Mouse (Mus musculus) kidney, embryonic 14.5 days (tissue): ENCODE results near the gene Map4k1. TPM values are rescaled to one million over a fixed set of nuclear protein-coding genes. Genes with fewer than 3 reads are reported as not detected.

ENCODE experiments used
- ATAC-seq: fragments of 200-750 bp; cut with Nextera tagmentation; 2 replicates; pipeline ENCODE4 v1.8.0; 2017; ENCODE audit warnings: moderate number of reproducible peaks, mild to moderate bottlenecking, moderate TSS enrichment, moderate library complexity; ENCODE audit not compliant: low FRiP score, low TSS enrichment
- H3K27ac ChIP-seq: fragments of 300-500 bp; sonication (generic); 2 replicates; pipeline ENCODE4 v1.5.1; 2014; ENCODE audit warnings: low read depth, mild to moderate bottlenecking, low read length, moderate library complexity, mixed read lengths
- H3K27me3 ChIP-seq: fragments of 300-500 bp; sonication (generic); 2 replicates; pipeline ENCODE4 v1.6.1; 2014; ENCODE audit warnings: mild to moderate bottlenecking, low read length; ENCODE audit not compliant: control insufficient read depth, insufficient read depth
- H3K36me3 ChIP-seq: fragments of 300-500 bp; sonication (generic); 2 replicates; pipeline ENCODE4 v1.6.1; 2014; ENCODE audit warnings: low read length, mixed read lengths; ENCODE audit not compliant: control insufficient read depth, insufficient read depth
- H3K4me1 ChIP-seq: fragments of 300-500 bp; sonication (generic); 2 replicates; pipeline ENCODE4 v1.6.1; 2014; ENCODE audit warnings: low read length, mixed read lengths; ENCODE audit not compliant: control insufficient read depth, insufficient read depth
- H3K4me2 ChIP-seq: fragments of 300-500 bp; sonication (generic); replicated peaks from 2 replicates; pipeline ENCODE4 v1.6.1; 2014; ENCODE audit warnings: low read depth, mild to moderate bottlenecking, low read length
- H3K4me3 ChIP-seq: fragments of 300-500 bp; sonication (generic); 2 replicates; pipeline ENCODE4 v1.5.1; 2014; ENCODE audit warnings: mild to moderate bottlenecking, low read length
- H3K9ac ChIP-seq: fragments of 300-500 bp; sonication (generic); 2 replicates; pipeline ENCODE4 v1.6.1; 2014; ENCODE audit warnings: low read depth, mild to moderate bottlenecking, low read length, moderate library complexity
- H3K9me3 ChIP-seq: fragments of 300-500 bp; sonication (generic); 2 replicates; pipeline ENCODE4 v1.6.1; 2016; ENCODE audit warnings: low read length; ENCODE audit not compliant: control insufficient read depth
- WGBS: fragments of 180-500 bp; shearing (Covaris S2); extraction: QIAGEN DNeasy Blood & Tissue Kit; methylation state at CpG from one replicate; pipeline ENCODE4 v1.1.7; 2014; 5-methylcytosine and 5-hydroxymethylcytosine counted together
- polyA plus RNA-seq: library from polyadenylated mRNA; unstranded; fragments of >200 nt; fragmentation: Nextera tagmentation; extraction: Ambion mirVana; gene quantifications from 2 replicates; pipeline ENCODE4 v1.2.1, GENCODE M21; 2014

The Map4k1 gene
- polyA plus RNA-seq, 1 experiment from 2014 or later: 12.6 TPM

DNA sequence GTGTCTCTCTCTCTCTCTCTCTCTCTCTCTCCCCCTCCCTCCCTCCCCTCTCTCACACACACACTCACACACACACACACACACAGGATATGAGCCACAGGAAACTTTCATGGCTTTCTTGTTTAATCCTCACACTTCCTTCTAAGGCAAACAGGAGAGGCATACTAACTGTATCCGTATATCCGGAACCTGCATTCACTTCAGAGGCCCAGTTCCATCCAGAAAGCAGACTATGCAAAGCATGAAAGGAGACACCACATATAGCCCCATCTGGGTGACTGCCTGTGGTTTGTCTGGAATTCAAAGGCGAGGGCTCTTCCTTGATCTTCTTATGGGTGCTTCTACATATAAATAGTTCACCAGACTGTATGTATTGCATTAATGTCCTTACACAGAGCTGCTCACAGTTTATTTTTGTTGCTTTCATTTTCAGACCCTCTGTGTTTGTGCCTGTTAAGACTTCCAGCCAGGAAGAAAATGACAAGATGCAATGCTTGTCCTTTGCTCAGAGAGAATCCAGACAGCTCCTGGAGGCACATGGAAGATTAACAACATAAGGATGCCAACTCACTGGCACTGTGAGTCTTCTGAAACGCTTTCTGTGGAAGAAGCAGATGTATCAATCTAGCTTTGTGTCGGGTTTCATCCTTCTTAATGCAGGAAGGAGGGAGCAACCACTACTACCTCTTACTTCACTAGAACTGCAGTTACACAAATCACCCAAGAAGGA, 38.2 kb upstream of the Map4k1 start:
- Histone ChIP-seq H3K9me3 (no peaks in the 10 kb centered on the region), H3K9ac (no peak overlapping the region), H3K36me3 (peaks cover 3% of the 10 kb centered on the region; the same call in 1 of the 2 replicates), H3K4me2 (no peak overlapping the region), H3K4me3 (no peak overlapping the region), H3K4me1 (peaks cover 71% of the 10 kb centered on the region), H3K27me3 (no peaks in the 10 kb centered on the region), H3K27ac (peak overlapping the region; percentile 15; the same call in 1 of the 2 replicates)
- no peak for ATAC-seq
- 65% methylated on average over 5 of the region's 5 CpGs for WGBS

- H3K4me2 ChIP-seq: 0 out of 2 replicates have a peak overlapping the region, but pooled peaks have one; percentile 15
- no peak overlapping the region for H3K4me3 ChIP-seq
- H3K27me3 ChIP-seq: no peaks in the 10 kb centered on the region
- H3K9me3 ChIP-seq: no peaks in the 10 kb centered on the region
- H3K9ac ChIP-seq: peak overlapping the region; percentile 14; the same call in 1 of the 2 replicates
- WGBS: 45% methylated on average over 6 of the region's 6 CpGs
- peak overlapping the region; percentile 85 for H3K27ac ChIP-seq
- H3K36me3 ChIP-seq: peaks cover 3% of the 10 kb centered on the region; the same call in 1 of the 2 replicates
- ATAC-seq: 0 out of 2 replicates have a peak, but pooled peaks have one; percentile 5
- H3K4me1 ChIP-seq: peaks cover 71% of the 10 kb centered on the region
Observed at GRCm38 (mm10) chr7:28944756-28945415, 37.0 kb upstream of the Map4k1 start.

- peak overlapping the region; percentile 14; the same call in 1 of the 2 replicates for H3K9ac ChIP-seq
- H3K36me3 ChIP-seq: peaks cover 3% of the 10 kb centered on the region; the same call in 1 of the 2 replicates
- peaks cover 68% of the 10 kb centered on the region for H3K4me1 ChIP-seq
- H3K27me3 ChIP-seq: no peaks in the 10 kb centered on the region
- peak overlapping the region; percentile 85 for H3K27ac ChIP-seq
- 15% methylated on average over 10 of the region's 10 CpGs for WGBS
- no peak overlapping the region for H3K4me3 ChIP-seq
- no peaks in the 10 kb centered on the region for H3K9me3 ChIP-seq
- peak overlapping the region; percentile 15; the same call in 1 of the 2 replicates for H3K4me2 ChIP-seq
- ATAC-seq: peak; percentile 48
Observed at GRCm38 (mm10) chr7:28945416-28946270, 36.2 kb upstream of the Map4k1 start.

GRCm38 (mm10) chr7:28946271-28946610, 35.6 kb upstream of the Map4k1 start:
- ATAC-seq: no peak

DNA sequence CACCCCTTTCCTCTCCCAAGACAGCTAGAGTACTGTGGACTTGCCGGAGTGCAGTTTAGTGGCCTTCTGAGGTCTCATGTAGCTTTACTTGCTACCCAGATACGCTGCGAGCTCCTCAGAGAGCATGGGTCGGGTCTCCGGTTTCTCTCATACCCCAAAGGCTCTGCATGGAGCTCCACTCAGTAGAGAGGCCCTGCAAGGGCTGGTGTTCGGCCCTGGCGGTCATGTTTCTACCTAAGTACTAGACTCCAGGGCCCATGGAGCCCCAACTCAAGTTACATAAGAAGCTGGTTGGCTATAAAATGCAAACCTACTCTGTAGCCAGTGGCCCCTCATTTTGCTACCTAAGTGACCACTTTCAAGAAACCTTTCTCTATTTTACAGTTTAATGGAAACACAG, 33.1 kb upstream of the Map4k1 start:
- 48% methylated on average over 7 of the region's 7 CpGs for WGBS
- H3K4me2 ChIP-seq: no peak overlapping the region

More at GRCm38 (mm10) chr7:28946271-28946610, 35.6 kb upstream of the Map4k1 start:
- Histone ChIP-seq H3K27me3 (no peaks in the 10 kb centered on the region), H3K36me3 (peaks cover 3% of the 10 kb centered on the region; the same call in 1 of the 2 replicates), H3K4me3 (no peak overlapping the region), H3K4me1 (peaks cover 71% of the 10 kb centered on the region), H3K4me2 (no peak overlapping the region), H3K27ac (peak overlapping the region; percentile 85), H3K9ac (no peak overlapping the region; the same call in 1 of the 2 replicates), H3K9me3 (no peaks in the 10 kb centered on the region)
- WGBS: 40% methylated on average over 1 of the region's 1 CpGs

GRCm38 (mm10) chr7:28949298-28949697, 32.6 kb upstream of the Map4k1 start:
- no peaks in the 10 kb centered on the region for H3K9me3 ChIP-seq
- peaks cover 3% of the 10 kb centered on the region; the same call in 1 of the 2 replicates for H3K36me3 ChIP-seq
- no peak overlapping the region for H3K4me3 ChIP-seq
- H3K27ac ChIP-seq: peak overlapping the region; percentile 37; the same call in 1 of the 2 replicates
- H3K9ac ChIP-seq: no peak overlapping the region
- no peak overlapping the region for H3K4me2 ChIP-seq
- H3K27me3 ChIP-seq: no peaks in the 10 kb centered on the region
- H3K4me1 ChIP-seq: peaks cover 90% of the 10 kb centered on the region
- WGBS: 72% methylated on average over 2 of the region's 2 CpGs
- no peak for ATAC-seq

More for the DNA sequence above, 33.1 kb upstream of the Map4k1 start:
- Histone ChIP-seq H3K9ac (no peak overlapping the region), H3K27ac (peak overlapping the region; percentile 19; the same call in 1 of the 2 replicates), H3K36me3 (peaks cover 3% of the 10 kb centered on the region; the same call in 1 of the 2 replicates), H3K9me3 (no peaks in the 10 kb centered on the region), H3K4me1 (peaks cover 86% of the 10 kb centered on the region), H3K27me3 (no peaks in the 10 kb centered on the region), H3K4me3 (no peak overlapping the region)
- ATAC-seq: no peak

- no peak for ATAC-seq
- Histone ChIP-seq H3K4me1 (peaks cover 82% of the 10 kb centered on the region), H3K36me3 (peaks cover 3% of the 10 kb centered on the region; the same call in 1 of the 2 replicates), H3K27ac (no peak overlapping the region), H3K27me3 (no peaks in the 10 kb centered on the region), H3K4me2 (no peak overlapping the region), H3K9ac (no peak overlapping the region), H3K9me3 (no peaks in the 10 kb centered on the region), H3K4me3 (no peak overlapping the region)
- WGBS: 83% methylated on average over 10 of the region's 10 CpGs
Observed at GRCm38 (mm10) chr7:28950346-28951037, 31.4 kb upstream of the Map4k1 start.

GRCm38 (mm10) chr7:28951764-28952163, 30.1 kb upstream of the Map4k1 start:
- H3K36me3 ChIP-seq: peaks cover 3% of the 10 kb centered on the region; the same call in 1 of the 2 replicates
- 84% methylated on average over 2 of the region's 2 CpGs for whole genome bisulfite sequencing
- ATAC-seq: no peak
- no peaks in the 10 kb centered on the region for H3K27me3 ChIP-seq
- H3K27ac ChIP-seq: peak overlapping the region; percentile 78
- no peaks in the 10 kb centered on the region for H3K9me3 ChIP-seq
- H3K4me3 ChIP-seq: no peak overlapping the region
- no peak overlapping the region for H3K9ac ChIP-seq
- peaks cover 69% of the 10 kb centered on the region for H3K4me1 ChIP-seq
- no peak overlapping the region for H3K4me2 ChIP-seq
